Mouse (Mus musculus) hindbrain, embryonic 15.5 days (tissue): ENCODE results near the gene Tead4. TPM values are rescaled to one million over a fixed set of nuclear protein-coding genes. Genes with fewer than 3 reads are reported as not detected.
A peak's percentile ranks its signal among the peaks of the same experiment; 100 is the strongest.

ENCODE experiments used
- ATAC-seq: fragments of 200-750 bp; cut with Nextera tagmentation; 2 replicates; pipeline ENCODE4 v1.8.0; 2017; ENCODE audit warnings: low read depth, moderate number of reproducible peaks, moderate TSS enrichment; ENCODE audit not compliant: low FRiP score
- H3K27ac ChIP-seq: fragments of 300-500 bp; sonication (generic); replicated peaks from 2 replicates; pipeline ENCODE4 v1.5.1; 2015; ENCODE audit warnings: mild to moderate bottlenecking, inconsistent platforms
- H3K27me3 ChIP-seq: fragments of 300-500 bp; sonication (generic); 2 replicates; pipeline ENCODE4 v1.6.1; 2015; ENCODE audit warnings: control low read depth, inconsistent platforms
- H3K36me3 ChIP-seq: fragments of 300-500 bp; sonication (generic); 2 replicates; pipeline ENCODE4 v1.6.1; 2015; ENCODE audit warnings: control low read depth, inconsistent platforms
- H3K4me1 ChIP-seq: fragments of 300-500 bp; sonication (generic); replicated peaks from 2 replicates; pipeline ENCODE4 v1.6.1; 2015; ENCODE audit warnings: control low read depth, inconsistent platforms
- H3K4me2 ChIP-seq: fragments of 300-500 bp; sonication (generic); 2 replicates; pipeline ENCODE4 v1.6.1; 2015; ENCODE audit warnings: moderate library complexity, mild to moderate bottlenecking, inconsistent platforms
- H3K4me3 ChIP-seq: fragments of 300-500 bp; sonication (generic); 2 replicates; pipeline ENCODE4 v1.5.1; 2015; ENCODE audit warnings: mild to moderate bottlenecking, inconsistent platforms
- H3K9ac ChIP-seq: fragments of 300-500 bp; sonication (generic); 2 replicates; pipeline ENCODE4 v1.6.1; 2015; ENCODE audit warnings: inconsistent platforms
- H3K9me3 ChIP-seq: fragments of 300-500 bp; sonication (generic); 2 replicates; pipeline ENCODE4 v1.6.1; 2016; ENCODE audit warnings: control low read depth, inconsistent platforms
- WGBS: fragments of 180-500 bp; shearing (Covaris S2); methylation state at CpG from one replicate; pipeline ENCODE4 v1.1.7; 2015; 5-methylcytosine and 5-hydroxymethylcytosine counted together
- polyA plus RNA-seq: library from polyadenylated mRNA; unstranded; fragments of >200 nt; fragmentation: Nextera tagmentation; extraction: Ambion mirVana; gene quantifications from 2 replicates; pipeline ENCODE4 v1.2.1, GENCODE M21; 2015

The Tead4 gene
- 0.47 and 0.49 TPM in 2 replicates for polyA plus RNA-seq

- Histone ChIP-seq H3K27ac (no peak within 1 kb of the TSS), H3K9ac (peak within 1 kb of the TSS; percentile 46), H3K4me1 (peaks cover 22% of the 10 kb centered on the region), H3K9me3 (no peaks in the 10 kb centered on the region), H3K4me2 (peak within 1 kb of the TSS; percentile 100), H3K27me3 (peaks cover 51% of the 10 kb centered on the region), H3K4me3 (peak within 1 kb of the TSS; percentile 59), H3K36me3 (no peaks in the 10 kb centered on the region)
- ATAC-seq: peak; percentile 36; the same call in 1 of the 2 replicates
- WGBS: under 1% methylated on average over 76 of the region's 81 CpGs
Observed at GRCm38 (mm10) chr6:128300134-128301001, at the start of gene Tead4. Gene Tead4, minus strand, starts transcription at chr6:128300823.

- Histone ChIP-seq H3K36me3 (no peaks in the 10 kb centered on the region; the same call in 1 of the 2 replicates), H3K4me1 (peaks cover 26% of the 10 kb centered on the region), H3K27me3 (no peaks in the 10 kb centered on the region), H3K4me3 (no peak overlapping the region), H3K9me3 (no peaks in the 10 kb centered on the region), H3K4me2 (no peak overlapping the region), H3K27ac (peak overlapping the region; percentile 55), H3K9ac (no peak overlapping the region)
- peak; percentile 68 for ATAC-seq
- WGBS: 27% methylated on average over 7 of the region's 7 CpGs
Observed at GRCm38 (mm10) chr6:128349711-128350110, 49.1 kb upstream of the Tead4 start.

- Histone ChIP-seq H3K27ac (no peak overlapping the region), H3K9me3 (no peaks in the 10 kb centered on the region), H3K4me1 (peaks cover 16% of the 10 kb centered on the region; the same call in 1 of the 2 replicates), H3K4me3 (no peak overlapping the region), H3K36me3 (peaks cover 8% of the 10 kb centered on the region; the same call in 1 of the 2 replicates), H3K4me2 (no peak overlapping the region), H3K9ac (no peak overlapping the region), H3K27me3 (no peaks in the 10 kb centered on the region)
- ATAC-seq: no peak
- WGBS: 89% methylated on average over 6 of the region's 6 CpGs
Observed at GRCm38 (mm10) chr6:128346782-128347181, 46.2 kb upstream of the Tead4 start.

GRCm38 (mm10) chr6:128345623-128346022 is 45.0 kb upstream of the Tead4 start:
- peaks cover 8% of the 10 kb centered on the region; the same call in 1 of the 2 replicates for H3K36me3 ChIP-seq

GRCm38 (mm10) chr6:128341956-128342723 is 41.5 kb upstream of the Tead4 start:
- no peak for ATAC-seq
- Histone ChIP-seq H3K9me3 (no peaks in the 10 kb centered on the region), H3K27ac (no peak overlapping the region), H3K4me1 (peaks cover 18% of the 10 kb centered on the region), H3K27me3 (no peaks in the 10 kb centered on the region), H3K36me3 (0 out of 2 replicates have a peak, but pooled peaks cover 8% of the 10 kb centered on the region), H3K9ac (no peak overlapping the region), H3K4me3 (no peak overlapping the region), H3K4me2 (no peak overlapping the region)
- 97% methylated on average over 11 of the region's 11 CpGs for WGBS

More at GRCm38 (mm10) chr6:128345623-128346022, 45.0 kb upstream of the Tead4 start:
- Histone ChIP-seq H3K27ac (no peak overlapping the region), H3K4me3 (no peak overlapping the region), H3K27me3 (no peaks in the 10 kb centered on the region), H3K4me1 (peaks cover 16% of the 10 kb centered on the region; the same call in 1 of the 2 replicates), H3K9me3 (no peaks in the 10 kb centered on the region), H3K4me2 (no peak overlapping the region), H3K9ac (no peak overlapping the region)
- WGBS: 93% methylated on average over 10 of the region's 10 CpGs
- ATAC-seq: no peak

GRCm38 (mm10) chr6:128338876-128339275 is 38.3 kb upstream of the Tead4 start:
- WGBS: 54% methylated on average over 5 of the region's 5 CpGs
- peak overlapping the region; percentile 53; the same call in 1 of the 2 replicates for H3K27ac ChIP-seq
- peak; percentile 45; the same call in 1 of the 2 replicates for ATAC-seq

GRCm38 (mm10) chr6:128337467-128337866 is 36.8 kb upstream of the Tead4 start:
- 79% methylated on average over 7 of the region's 7 CpGs for WGBS
- H3K36me3 ChIP-seq: peaks cover 8% of the 10 kb centered on the region
- H3K9ac ChIP-seq: no peak overlapping the region
- H3K4me2 ChIP-seq: no peak overlapping the region
- peaks cover 21% of the 10 kb centered on the region for H3K4me1 ChIP-seq
- no peak for ATAC-seq
- H3K9me3 ChIP-seq: no peaks in the 10 kb centered on the region
- H3K27me3 ChIP-seq: no peaks in the 10 kb centered on the region
- no peak overlapping the region for H3K27ac ChIP-seq
- no peak overlapping the region for H3K4me3 ChIP-seq

More at GRCm38 (mm10) chr6:128338876-128339275, 38.3 kb upstream of the Tead4 start:
- H3K9me3 ChIP-seq: no peaks in the 10 kb centered on the region
- no peaks in the 10 kb centered on the region for H3K27me3 ChIP-seq
- no peak overlapping the region for H3K4me3 ChIP-seq
- peaks cover 21% of the 10 kb centered on the region for H3K4me1 ChIP-seq
- H3K9ac ChIP-seq: no peak overlapping the region
- H3K4me2 ChIP-seq: no peak overlapping the region
- peaks cover 8% of the 10 kb centered on the region; the same call in 1 of the 2 replicates for H3K36me3 ChIP-seq

- 25% methylated on average over 12 of the region's 12 CpGs for WGBS
- Histone ChIP-seq H3K9ac (no peak overlapping the region), H3K36me3 (peaks cover 24% of the 10 kb centered on the region), H3K27ac (0 out of 2 replicates have a peak overlapping the region, but pooled peaks have one; percentile 11), H3K9me3 (no peaks in the 10 kb centered on the region), H3K27me3 (no peaks in the 10 kb centered on the region), H3K4me1 (peaks cover 16% of the 10 kb centered on the region), H3K4me2 (no peak overlapping the region), H3K4me3 (no peak overlapping the region)
- peak; percentile 72 for ATAC-seq
Observed at GRCm38 (mm10) chr6:128334397-128335124, 33.9 kb upstream of the Tead4 start.

- no peaks in the 10 kb centered on the region for H3K9me3 ChIP-seq
- WGBS: 8% methylated on average over 4 of the region's 4 CpGs
- peak; percentile 67 for ATAC-seq
- H3K27ac ChIP-seq: no peak overlapping the region
- no peak overlapping the region for H3K4me3 ChIP-seq
- no peaks in the 10 kb centered on the region for H3K4me1 ChIP-seq
- H3K4me2 ChIP-seq: no peak overlapping the region
- H3K27me3 ChIP-seq: no peaks in the 10 kb centered on the region
- H3K9ac ChIP-seq: no peak overlapping the region
- H3K36me3 ChIP-seq: peaks cover 19% of the 10 kb centered on the region
Observed at GRCm38 (mm10) chr6:128318317-128318716, 17.7 kb upstream of the Tead4 start.

GRCm38 (mm10) chr6:128315597-128315996 is 15.0 kb upstream of the Tead4 start:
- no peaks in the 10 kb centered on the region for H3K9me3 ChIP-seq

GRCm38 (mm10) chr6:128314796-128315195 is 14.2 kb upstream of the Tead4 start:
- Histone ChIP-seq H3K4me2 (no peak overlapping the region), H3K9ac (no peak overlapping the region), H3K36me3 (no peaks in the 10 kb centered on the region), H3K4me1 (no peaks in the 10 kb centered on the region), H3K27ac (no peak overlapping the region), H3K4me3 (no peak overlapping the region), H3K9me3 (no peaks in the 10 kb centered on the region), H3K27me3 (no peaks in the 10 kb centered on the region)
- 95% methylated on average over 6 of the region's 6 CpGs for WGBS
- no peak for ATAC-seq

More at GRCm38 (mm10) chr6:128315597-128315996, 15.0 kb upstream of the Tead4 start:
- Histone ChIP-seq H3K4me1 (no peaks in the 10 kb centered on the region), H3K27me3 (no peaks in the 10 kb centered on the region), H3K4me3 (no peak overlapping the region), H3K4me2 (no peak overlapping the region), H3K36me3 (no peaks in the 10 kb centered on the region), H3K27ac (no peak overlapping the region), H3K9ac (no peak overlapping the region)
- no peak for ATAC-seq
- WGBS: 80% methylated on average over 8 of the region's 8 CpGs
